Mouse (Mus musculus) heart, embryonic 16.5 days (tissue): ENCODE results near the gene Kpna6. TPM values are rescaled to one million over a fixed set of nuclear protein-coding genes. Genes with fewer than 3 reads are reported as not detected.

ENCODE experiments used
- ATAC-seq: fragments of 200-750 bp; cut with Nextera tagmentation; replicated peaks from 2 replicates; pipeline ENCODE4 v1.8.0; 2017; ENCODE audit warnings: moderate number of reproducible peaks; ENCODE audit not compliant: insufficient read depth, low FRiP score; ENCODE audit errors: extremely low read depth
- H3K27ac ChIP-seq: fragments of 300-500 bp; sonication (generic); 2 replicates; pipeline ENCODE4 v1.5.1; 2014; ENCODE audit warnings: mild to moderate bottlenecking, low read length, control low read depth, moderate library complexity
- H3K27me3 ChIP-seq: fragments of 300-500 bp; sonication (generic); 2 replicates; pipeline ENCODE4 v1.6.1; 2014; ENCODE audit warnings: low read length, mixed read lengths; ENCODE audit not compliant: control insufficient read depth, insufficient read depth
- H3K36me3 ChIP-seq: fragments of 300-500 bp; sonication (generic); 2 replicates; pipeline ENCODE4 v1.6.1; 2014; ENCODE audit not compliant: control insufficient read depth, insufficient read depth
- H3K4me1 ChIP-seq: fragments of 300-500 bp; sonication (generic); 2 replicates; pipeline ENCODE4 v1.6.1; 2014; ENCODE audit warnings: low read length, mixed read lengths; ENCODE audit not compliant: control insufficient read depth, insufficient read depth
- H3K4me2 ChIP-seq: fragments of 300-500 bp; sonication (generic); 2 replicates; pipeline ENCODE4 v1.6.1; 2014; ENCODE audit warnings: low read depth, mild to moderate bottlenecking, control low read depth, low read length
- H3K4me3 ChIP-seq: fragments of 300-500 bp; sonication (generic); 2 replicates; pipeline ENCODE4 v1.5.1; 2014; ENCODE audit warnings: mild to moderate bottlenecking, control low read depth, low read length
- H3K9ac ChIP-seq: fragments of 300-500 bp; sonication (generic); 2 replicates; pipeline ENCODE4 v1.6.1; 2014; ENCODE audit warnings: low read length, control low read depth
- H3K9me3 ChIP-seq: fragments of 300-500 bp; sonication (generic); replicated peaks from 2 replicates; pipeline ENCODE4 v1.6.1; 2016; ENCODE audit warnings: low read length; ENCODE audit not compliant: control insufficient read depth
- WGBS: fragments of 180-500 bp; shearing (Covaris S2); extraction: QIAGEN DNeasy Blood & Tissue Kit; methylation state at CpG from one replicate; pipeline ENCODE4 v1.1.7; 2014; 5-methylcytosine and 5-hydroxymethylcytosine counted together
- polyA plus RNA-seq: library from polyadenylated mRNA; unstranded; fragments of >200 nt; fragmentation: Nextera tagmentation; extraction: Ambion mirVana; gene quantifications from 2 replicates; pipeline ENCODE4 v1.2.1, GENCODE M21; 2015

The Kpna6 gene
- polyA plus RNA-seq, 1 experiment from 2014 or later, result 18.0 TPM

DNA sequence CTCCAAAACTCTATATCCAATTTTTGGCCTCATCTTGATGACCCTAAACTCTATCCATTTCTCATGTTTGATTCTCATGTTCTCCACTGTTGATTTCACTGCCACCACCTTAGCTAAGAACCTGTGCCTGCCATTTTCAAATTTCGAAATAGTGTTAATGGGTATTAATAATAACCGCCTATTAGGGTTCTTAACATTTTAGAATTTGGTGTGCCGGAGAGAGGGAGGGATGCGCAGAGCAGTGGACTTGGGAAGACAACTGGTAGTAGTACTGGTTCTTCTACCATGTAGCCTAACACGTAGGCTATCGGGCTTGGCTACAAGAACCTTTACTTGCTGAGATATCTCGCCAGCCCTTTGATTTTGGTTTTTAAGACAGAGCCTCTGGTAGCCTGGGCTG lies 24.6 kb upstream of the Kpna6 start:
- H3K4me3 ChIP-seq, result peak overlapping the region; percentile 91
- 82% methylated on average over 7 of the region's 7 CpGs for WGBS
- H3K9me3 ChIP-seq, result no peaks in the 10 kb centered on the region
- no peaks in the 10 kb centered on the region for H3K27me3 ChIP-seq
- ATAC-seq, result no peak
- peak overlapping the region; percentile 86 for H3K9ac ChIP-seq
- peak overlapping the region; percentile 90 for H3K4me2 ChIP-seq
- peak overlapping the region; percentile 76 for H3K27ac ChIP-seq
- peaks cover 24% of the 10 kb centered on the region for H3K4me1 ChIP-seq
- peaks cover 12% of the 10 kb centered on the region for H3K36me3 ChIP-seq

DNA sequence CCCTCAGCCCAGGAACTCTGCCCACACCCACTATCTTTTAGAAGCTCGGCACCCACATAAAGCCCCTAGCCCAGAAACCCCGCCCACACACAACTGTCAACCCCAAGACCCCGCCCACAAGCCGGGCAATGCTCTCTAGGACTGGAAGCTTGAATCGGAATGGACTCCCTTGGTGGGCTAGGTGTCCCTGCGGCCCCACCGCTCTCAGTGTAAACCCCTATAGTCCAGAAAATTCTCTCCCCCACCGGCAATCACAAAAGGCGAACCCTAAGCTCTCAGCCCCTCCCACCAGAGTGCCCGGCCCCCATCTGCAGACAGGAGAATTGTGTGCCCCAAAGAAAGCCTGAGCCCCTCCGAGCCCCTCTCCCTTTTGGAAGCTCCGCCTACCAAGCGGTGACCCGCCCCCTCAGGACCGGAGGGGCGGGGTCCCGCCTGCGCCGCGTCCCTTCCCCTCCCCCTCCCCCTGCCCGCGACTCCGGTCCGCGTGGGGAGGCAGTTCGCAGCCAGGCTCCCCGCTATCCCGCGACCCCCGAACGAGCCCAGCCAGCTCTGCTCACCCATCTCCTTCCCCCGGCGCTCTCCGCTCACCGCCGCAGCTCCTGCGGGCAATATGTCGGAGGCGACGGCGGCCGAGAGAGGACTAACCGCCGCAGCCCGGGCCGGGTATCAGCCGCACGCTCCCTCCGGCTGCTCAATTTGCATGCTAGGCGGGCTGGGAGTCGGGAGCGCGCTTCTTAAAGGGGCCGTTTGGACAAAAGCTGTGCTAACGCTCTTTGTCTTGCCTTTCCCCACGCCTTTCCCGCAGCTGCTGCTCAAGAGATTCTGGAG lies 23.8 kb upstream of the Kpna6 start, which contains the start of gene Tmem39b:
Tmem39b (minus strand) TSS at position 681 of the 828 bp plus-strand sequence.
- H3K27me3 ChIP-seq, result no peaks in the 10 kb centered on the region
- H3K9ac ChIP-seq, result peak within 1 kb of the TSS; percentile 86
- H3K9me3 ChIP-seq, result no peaks in the 10 kb centered on the region
- peak; percentile 89 for ATAC-seq
- H3K4me2 ChIP-seq, result peak within 1 kb of the TSS; percentile 90
- peak within 1 kb of the TSS; percentile 76 for H3K27ac ChIP-seq
- WGBS, result under 1% methylated on average over 57 of the region's 57 CpGs
- H3K36me3 ChIP-seq, result peaks cover 13% of the 10 kb centered on the region
- H3K4me3 ChIP-seq, result peak within 1 kb of the TSS; percentile 91
- peaks cover 16% of the 10 kb centered on the region for H3K4me1 ChIP-seq

DNA sequence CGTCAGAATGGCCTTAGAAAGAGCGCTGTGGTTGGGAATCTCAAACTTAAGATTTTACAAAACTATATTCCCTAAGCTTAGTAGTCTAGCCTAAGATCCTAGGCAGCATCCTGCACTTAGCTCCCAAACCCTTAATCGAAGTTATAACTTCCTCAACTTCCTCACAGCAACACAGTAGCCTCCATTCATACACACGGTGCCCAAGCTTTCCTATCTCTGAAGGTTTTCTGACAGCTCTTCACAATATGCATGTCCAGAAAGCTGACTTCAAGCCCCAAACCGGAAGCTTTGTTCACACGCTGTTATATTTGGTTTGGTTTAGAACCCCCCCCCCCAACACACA lies 23.2 kb upstream of the Kpna6 start:
- WGBS, result 17% methylated on average over 6 of the region's 6 CpGs
- no peak for ATAC-seq

DNA sequence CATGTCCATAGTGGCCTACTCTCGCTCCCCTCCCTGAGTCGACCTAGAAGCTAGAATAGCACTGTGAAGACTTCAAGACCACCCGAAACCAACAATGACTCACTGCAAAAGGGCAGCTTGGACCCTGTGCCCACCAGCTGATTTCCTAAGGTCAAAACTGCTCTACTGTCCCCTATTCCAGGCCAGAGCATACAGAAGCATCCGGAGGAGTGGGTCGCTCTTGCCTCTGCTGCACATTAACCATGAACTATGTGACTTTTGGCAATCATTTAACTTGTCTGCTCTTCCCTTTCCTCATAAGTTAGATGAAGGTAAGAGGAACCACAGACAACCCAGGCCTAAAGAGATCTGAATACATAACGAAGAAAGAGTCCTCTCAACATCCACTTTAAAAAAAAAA lies 12.0 kb upstream of the Kpna6 start:
- 92% methylated on average over 6 of the region's 6 CpGs for WGBS
- peaks cover 46% of the 10 kb centered on the region for H3K36me3 ChIP-seq
- no peak overlapping the region for H3K27ac ChIP-seq
- no peaks in the 10 kb centered on the region for H3K4me1 ChIP-seq
- H3K4me2 ChIP-seq, result no peak overlapping the region
- ATAC-seq, result no peak
- no peaks in the 10 kb centered on the region for H3K27me3 ChIP-seq
- no peak overlapping the region for H3K9ac ChIP-seq
- no peak overlapping the region for H3K4me3 ChIP-seq
- H3K9me3 ChIP-seq, result no peaks in the 10 kb centered on the region

More for the DNA sequence above, 23.2 kb upstream of the Kpna6 start:
- peak overlapping the region; percentile 91 for H3K4me3 ChIP-seq
- H3K9me3 ChIP-seq, result no peaks in the 10 kb centered on the region
- H3K36me3 ChIP-seq, result peaks cover 16% of the 10 kb centered on the region
- peak overlapping the region; percentile 84 for H3K4me2 ChIP-seq
- H3K4me1 ChIP-seq, result peaks cover 15% of the 10 kb centered on the region
- H3K27me3 ChIP-seq, result no peaks in the 10 kb centered on the region
- 0 out of 2 replicates have a peak overlapping the region, but pooled peaks have one; percentile 7 for H3K27ac ChIP-seq
- peak overlapping the region; percentile 86 for H3K9ac ChIP-seq

DNA sequence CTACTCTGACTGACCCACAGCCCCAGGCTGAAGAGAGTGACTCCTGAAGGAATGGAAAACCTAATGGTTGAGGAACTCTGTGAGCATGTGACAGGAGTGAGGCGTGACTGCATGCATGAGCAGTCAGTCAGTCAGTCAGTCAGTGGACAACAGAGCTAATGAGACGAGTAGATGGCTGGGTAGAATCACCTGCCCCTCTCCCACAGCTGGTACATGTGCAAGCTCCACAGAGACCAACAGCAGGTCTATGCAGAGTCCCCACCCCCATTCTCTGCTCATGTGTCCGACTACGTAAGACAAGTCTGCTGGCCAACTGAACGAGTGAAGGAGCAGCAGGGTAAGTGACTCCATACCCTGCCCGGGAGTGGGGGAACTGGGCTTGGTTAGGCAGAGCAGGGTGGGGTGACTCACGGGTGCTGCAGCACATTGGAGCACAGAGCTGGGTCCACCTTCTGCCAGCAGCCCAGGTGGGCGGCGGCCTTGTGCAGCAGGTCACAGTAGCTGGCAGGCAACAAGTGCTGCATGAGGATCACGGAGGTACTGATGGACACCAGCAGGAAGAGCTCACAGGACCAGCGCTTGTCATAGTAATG lies 11.4 kb upstream of the Kpna6 start:
- no peaks in the 10 kb centered on the region for H3K27me3 ChIP-seq
- H3K27ac ChIP-seq, result no peak overlapping the region
- H3K4me1 ChIP-seq, result no peaks in the 10 kb centered on the region
- H3K36me3 ChIP-seq, result peaks cover 50% of the 10 kb centered on the region
- H3K9me3 ChIP-seq, result no peaks in the 10 kb centered on the region
- ATAC-seq, result no peak
- H3K4me2 ChIP-seq, result no peak overlapping the region
- no peak overlapping the region for H3K4me3 ChIP-seq
- whole genome bisulfite sequencing, result 86% methylated on average over 11 of the region's 11 CpGs
- H3K9ac ChIP-seq, result no peak overlapping the region

DNA sequence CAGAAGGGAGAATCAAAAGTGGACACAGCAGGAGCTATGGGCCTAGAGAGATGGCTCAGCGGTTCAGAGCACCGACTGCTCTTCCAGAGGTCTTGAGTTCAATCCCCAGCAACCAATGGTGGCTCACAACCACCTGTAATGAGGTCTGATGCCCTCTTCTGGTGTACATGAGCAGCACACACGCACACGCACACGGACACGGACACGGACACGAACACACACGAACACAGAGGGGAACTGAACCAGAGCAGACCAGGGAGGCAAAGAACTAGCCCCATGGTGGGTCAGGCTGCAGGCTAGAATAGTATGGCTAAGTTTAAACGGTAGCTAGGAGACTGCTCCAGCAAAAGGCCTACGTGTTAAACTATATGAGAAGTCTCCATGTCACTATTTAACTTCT lies 9.3 kb upstream of the Kpna6 start:
- peaks cover 47% of the 10 kb centered on the region for H3K36me3 ChIP-seq
- H3K9ac ChIP-seq, result no peak overlapping the region
- no peak for ATAC-seq
- no peaks in the 10 kb centered on the region for H3K9me3 ChIP-seq
- H3K4me1 ChIP-seq, result no peaks in the 10 kb centered on the region
- no peak overlapping the region for H3K27ac ChIP-seq
- no peaks in the 10 kb centered on the region for H3K27me3 ChIP-seq
- WGBS, result 93% methylated on average over 11 of the region's 11 CpGs
- no peak overlapping the region for H3K4me3 ChIP-seq
- H3K4me2 ChIP-seq, result no peak overlapping the region

DNA sequence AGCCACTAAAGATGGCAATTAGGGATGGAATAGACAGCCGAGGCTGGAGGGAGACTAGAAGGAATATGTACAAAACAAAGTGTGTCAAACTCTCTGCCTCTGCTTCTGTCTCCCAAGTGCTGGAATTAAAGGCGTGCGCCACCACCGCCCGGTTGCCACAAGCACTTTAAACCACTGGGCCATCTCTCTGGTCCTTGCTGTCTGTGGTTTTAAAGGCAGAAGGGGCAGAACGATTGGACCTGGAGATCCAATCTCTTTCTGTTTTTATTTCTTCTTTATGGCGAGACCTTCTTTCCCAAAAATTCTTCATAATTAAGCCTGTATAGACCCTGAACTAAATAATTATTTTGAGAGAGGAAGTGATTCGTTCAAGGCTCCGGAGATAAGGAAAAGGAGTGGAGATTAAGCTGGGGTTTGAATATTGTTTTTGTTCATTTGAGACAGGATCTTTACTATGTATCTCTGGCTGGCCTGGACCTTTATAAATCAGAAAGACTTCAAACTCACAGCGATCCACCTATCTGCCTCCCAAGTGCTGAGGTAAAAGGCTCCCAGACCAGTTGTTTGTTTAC lies 397 bp upstream of the Kpna6 start:
- no peak for ATAC-seq
- Histone ChIP-seq H3K9me3 (no peaks in the 10 kb centered on the region), H3K36me3 (peaks cover 8% of the 10 kb centered on the region; the same call in 1 of the 2 replicates), H3K4me1 (peaks cover 10% of the 10 kb centered on the region), H3K4me3 (peak overlapping the region; percentile 96), H3K27me3 (no peaks in the 10 kb centered on the region), H3K27ac (peak overlapping the region; percentile 92), H3K4me2 (peak overlapping the region; percentile 83), H3K9ac (peak overlapping the region; percentile 99)
- 5% methylated on average over 10 of the region's 10 CpGs for WGBS

DNA sequence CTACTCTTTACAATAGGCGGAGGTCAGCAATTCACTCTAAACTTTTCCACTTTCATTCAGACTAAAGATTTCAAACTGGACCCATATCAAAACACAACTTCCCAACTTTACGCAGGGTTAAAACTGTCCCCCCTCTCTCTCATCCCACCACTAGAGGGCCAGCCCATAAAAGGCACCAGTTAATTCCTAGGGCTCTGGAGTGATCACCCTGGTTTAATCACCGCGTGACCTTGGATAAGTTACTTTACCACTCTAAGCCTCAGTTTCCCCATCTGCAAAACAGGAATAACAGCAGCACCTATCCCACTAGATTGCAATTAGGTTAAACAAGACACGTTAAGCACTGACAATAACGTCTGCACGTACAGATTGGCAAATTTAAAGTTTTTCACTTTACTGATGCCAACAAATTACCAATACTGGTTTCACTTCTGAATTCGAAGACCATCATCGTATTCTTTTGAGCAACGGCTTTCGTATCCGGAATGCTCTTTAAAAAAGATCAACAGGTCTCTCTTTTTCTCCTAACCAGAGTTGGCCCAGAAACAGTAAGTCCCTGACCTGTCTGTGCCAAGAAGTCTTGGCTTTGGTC lies 980 bp downstream of the Kpna6 start:
- no peaks in the 10 kb centered on the region for H3K9me3 ChIP-seq
- H3K36me3 ChIP-seq, result peaks cover 7% of the 10 kb centered on the region; the same call in 1 of the 2 replicates
- WGBS, result 5% methylated on average over 12 of the region's 12 CpGs
- peaks cover 10% of the 10 kb centered on the region for H3K4me1 ChIP-seq
- peak; percentile 57 for ATAC-seq
- H3K4me2 ChIP-seq, result peak overlapping the region; percentile 83
- H3K9ac ChIP-seq, result peak overlapping the region; percentile 99
- H3K4me3 ChIP-seq, result peak overlapping the region; percentile 96
- peak overlapping the region; percentile 92 for H3K27ac ChIP-seq
- no peaks in the 10 kb centered on the region for H3K27me3 ChIP-seq
